Comparison of ENCODE assay signal across 8 mouse cellular contexts in genomic region chr3:97297553-97298432, GRCm38 (mm10). TPM values are rescaled to one million over a fixed set of nuclear protein-coding genes. Genes with fewer than 3 reads are reported as not detected.
A peak's percentile ranks its signal among the peaks of the same experiment; 100 is the strongest.
DNase-seq lines count a peak whose midpoint lies in the region; ATAC-seq and TF ChIP-seq lines count a peak whose summit lies in the region.

Gene Bcl9 (minus strand): TSS chr3:97297917.

- no peaks in the 10 kb centered on the region for H3K27me3 ChIP-seq in heart, embryonic 13.5 days (replicated peaks)
- no peaks in the 10 kb centered on the region for H3K27me3 ChIP-seq in kidney, postnatal 0 days (ENCODE audit: insufficient read depth, low read length)
- no peaks in the 10 kb centered on the region for H3K27me3 ChIP-seq in liver, adult 2 months (ENCODE audit: control insufficient read depth, insufficient read depth, low read length)
- H3K27me3 ChIP-seq in myocyte (ENCODE audit: control insufficient read depth, insufficient read depth, insufficient read length), result no peaks in the 10 kb centered on the region
- H3K27me3 ChIP-seq in stomach, embryonic 14.5 days (ENCODE audit: control insufficient read depth, insufficient read depth, low read length), result no peaks in the 10 kb centered on the region

- no peaks in the 10 kb centered on the region for H3K79me2 ChIP-seq in liver, adult 2 months (ENCODE audit: control insufficient read depth, insufficient read depth, low read length)
- no peaks in the 10 kb centered on the region for H3K79me2 ChIP-seq in myocyte (ENCODE audit: control insufficient read depth, insufficient read depth)

- peak within 1 kb of the TSS; percentile 97 for H3K9ac ChIP-seq in heart, embryonic 13.5 days
- H3K9ac ChIP-seq in kidney, postnatal 0 days (ENCODE audit: low read depth, low read length), result peak within 1 kb of the TSS; percentile 75
- H3K9ac ChIP-seq in liver, adult 2 months (ENCODE audit: low read depth, low read length), result peak within 1 kb of the TSS; percentile 79
- peak within 1 kb of the TSS; percentile 84 for H3K9ac ChIP-seq in stomach, embryonic 14.5 days (replicated peaks; ENCODE audit: low read depth, low read length)

- peak; percentile 65 to 66 for DNase-seq in B cell, adult 2 months
- DNase-seq in fibroblast of lung, adult 2 months (ENCODE audit: low read depth), result peak; percentile 78
- peak; percentile 97 for DNase-seq in kidney, postnatal 0 days (ENCODE audit: low spot score)
- DNase-seq in liver, adult 2 months (ENCODE audit: extremely low read depth, low read depth, low spot score), result peak; percentile 82

- WGBS in heart, embryonic 13.5 days, result 1% methylated on average over 21 of the region's 21 CpGs
- 0% methylated on average over 21 of the region's 21 CpGs for WGBS in kidney, postnatal 0 days
- 4% methylated on average over 21 of the region's 21 CpGs for WGBS in liver, adult 2 months
- under 1% methylated on average over 21 of the region's 21 CpGs for WGBS in stomach, embryonic 14.5 days

- ATAC-seq in heart, embryonic 13.5 days (ENCODE audit: extremely low read depth, insufficient number of reproducible peaks, low FRiP score, low TSS enrichment), result peak; percentile 47
- ATAC-seq in kidney, postnatal 0 days (replicated peaks; ENCODE audit: low FRiP score, low read depth), result peak; percentile 81
- peak; percentile 79 for ATAC-seq in stomach, embryonic 14.5 days (ENCODE audit: insufficient number of reproducible peaks, insufficient read depth, low FRiP score, low read depth)

- H3K4me2 ChIP-seq in heart, embryonic 13.5 days, result peak within 1 kb of the TSS; percentile 90
- H3K4me2 ChIP-seq in kidney, postnatal 0 days (ENCODE audit: low read length), result peak within 1 kb of the TSS; percentile 80
- H3K4me2 ChIP-seq in myocyte (ENCODE audit: low read depth), result peak within 1 kb of the TSS; percentile 84
- H3K4me2 ChIP-seq in stomach, embryonic 14.5 days (replicated peaks; ENCODE audit: low read depth, low read length), result peak within 1 kb of the TSS; percentile 77

- H3K27ac ChIP-seq in bone marrow macrophage, adult 2 months (ENCODE audit: insufficient read depth, low read depth, low read length), result peak within 1 kb of the TSS; percentile 33
- peak within 1 kb of the TSS; percentile 99 for H3K27ac ChIP-seq in heart, embryonic 13.5 days (replicated peaks)
- H3K27ac ChIP-seq in kidney, postnatal 0 days, result peak within 1 kb of the TSS; percentile 99
- H3K27ac ChIP-seq in liver, adult 2 months (replicated peaks; ENCODE audit: insufficient read depth, low read depth, low read length), result peak within 1 kb of the TSS; percentile 16; the same call in 1 of the 2 replicates
- H3K27ac ChIP-seq in stomach, embryonic 14.5 days (ENCODE audit: low read length), result peak within 1 kb of the TSS; percentile 99

- H3K9me3 ChIP-seq in heart, embryonic 13.5 days, result no peaks in the 10 kb centered on the region
- H3K9me3 ChIP-seq in kidney, postnatal 0 days (replicated peaks; ENCODE audit: low read length), result no peaks in the 10 kb centered on the region
- no peaks in the 10 kb centered on the region for H3K9me3 ChIP-seq in stomach, embryonic 14.5 days (ENCODE audit: control insufficient read depth, low read depth, low read length)

- H3K4me1 ChIP-seq in bone marrow macrophage, adult 2 months (ENCODE audit: control insufficient read depth, insufficient read depth, low read length), result peaks cover 23% of the 10 kb centered on the region
- H3K4me1 ChIP-seq in heart, embryonic 13.5 days, result peaks cover 51% of the 10 kb centered on the region
- H3K4me1 ChIP-seq in kidney, postnatal 0 days (replicated peaks; ENCODE audit: insufficient read depth, low read length), result peaks cover 11% of the 10 kb centered on the region; the same call in 1 of the 2 replicates
- H3K4me1 ChIP-seq in liver, adult 2 months (ENCODE audit: control insufficient read depth, insufficient read depth, low read length), result peaks cover 5% of the 10 kb centered on the region
- peaks cover 12% of the 10 kb centered on the region for H3K4me1 ChIP-seq in stomach, embryonic 14.5 days (ENCODE audit: control insufficient read depth, insufficient read depth, low read length)

- H3K36me3 ChIP-seq in heart, embryonic 13.5 days, result no peaks in the 10 kb centered on the region
- H3K36me3 ChIP-seq in kidney, postnatal 0 days (ENCODE audit: insufficient read depth, low read length), result no peaks in the 10 kb centered on the region
- no peaks in the 10 kb centered on the region for H3K36me3 ChIP-seq in liver, adult 2 months (ENCODE audit: control insufficient read depth, insufficient read depth, low read length)
- H3K36me3 ChIP-seq in myocyte (ENCODE audit: control insufficient read depth, insufficient read depth), result no peaks in the 10 kb centered on the region
- H3K36me3 ChIP-seq in stomach, embryonic 14.5 days (ENCODE audit: control insufficient read depth, insufficient read depth, low read length), result no peaks in the 10 kb centered on the region

- TF ChIP-seq CTCF in bone marrow macrophage, adult 2 months (IDR thresholded peaks at IDR 0.05; ENCODE audit: low read depth, low read length), result no peak
- TF ChIP-seq CTCF in kidney, postnatal 0 days (IDR thresholded peaks at IDR 0.05; ENCODE audit: low read depth), result no peak
- TF ChIP-seq CTCF in liver, adult 2 months (IDR thresholded peaks at IDR 0.05; ENCODE audit: low read depth, low read length), result no peak

- H3K4me3 ChIP-seq in bone marrow macrophage, adult 2 months (ENCODE audit: insufficient read depth, low read length), result peak within 1 kb of the TSS; percentile 78
- peak within 1 kb of the TSS; percentile 85 for H3K4me3 ChIP-seq in heart, embryonic 13.5 days
- peak within 1 kb of the TSS; percentile 72 for H3K4me3 ChIP-seq in kidney, postnatal 0 days (replicated peaks; ENCODE audit: low read depth, low read length)
- peak within 1 kb of the TSS; percentile 77 for H3K4me3 ChIP-seq in liver, adult 2 months (ENCODE audit: insufficient read depth, low read depth, low read length)
- peak within 1 kb of the TSS; percentile 41 for H3K4me3 ChIP-seq in myocyte
- H3K4me3 ChIP-seq in stomach, embryonic 14.5 days (ENCODE audit: low read depth, low read length), result peak within 1 kb of the TSS; percentile 71

- TF ChIP-seq POLR2A in bone marrow macrophage, adult 2 months (IDR thresholded peaks at IDR 0.05; ENCODE audit: borderline replicate concordance, low read depth, low read length), result no peak
- TF ChIP-seq POLR2A in liver, adult 2 months (IDR thresholded peaks at IDR 0.05; ENCODE audit: extremely low read depth, insufficient read depth, low read length), result no peak
- peak; percentile 29 for TF ChIP-seq POLR2A in myocyte (IDR thresholded peaks at IDR 0.05; ENCODE audit: insufficient read length, low read depth)

- H3ac ChIP-seq in myocyte (ENCODE audit: control insufficient read depth, insufficient read length), result peak within 1 kb of the TSS; percentile 45

TF ChIP-seq in myocyte, 11 proteins besides CTCF, POLR2A, EP300 and RAD21:
- no peak for TF ChIP-seq SRF (IDR thresholded peaks at IDR 0.05; ENCODE audit: control insufficient read depth, insufficient read length, low read depth)
- TF ChIP-seq POLR2AphosphoS2 (IDR thresholded peaks at IDR 0.05; ENCODE audit: insufficient read length, low read depth), result no peak
- no peak for TF ChIP-seq TCF3 (IDR thresholded peaks at IDR 0.05; ENCODE audit: insufficient read length, low read depth)
- no peak for TF ChIP-seq USF1 (IDR thresholded peaks at IDR 0.05; ENCODE audit: low read depth)
- TF ChIP-seq REST (IDR thresholded peaks at IDR 0.05; ENCODE audit: insufficient read depth, insufficient read length), result no peak
- TF ChIP-seq E2F4 (IDR thresholded peaks at IDR 0.05; ENCODE audit: insufficient read depth), result no peak
- TF ChIP-seq TCF12 (IDR thresholded peaks at IDR 0.05; ENCODE audit: insufficient read depth, poor library complexity, severe bottlenecking), result no peak
- TF ChIP-seq MYOD1 (IDR thresholded peaks at IDR 0.05; ENCODE audit: control insufficient read depth in 1 of 3, insufficient read length in 2 of 3, low read depth in 2 of 3), result no peak
- TF ChIP-seq MAX (IDR thresholded peaks at IDR 0.05; ENCODE audit: low read depth), result no peak
- no peak for TF ChIP-seq CEBPB (IDR thresholded peaks at IDR 0.05; ENCODE audit: insufficient read depth, poor library complexity, severe bottlenecking)
- TF ChIP-seq MYOG (IDR thresholded peaks at IDR 0.05; ENCODE audit: control insufficient read depth in 1 of 3, insufficient read depth in 1 of 3, insufficient read length in 2 of 3, low read depth in 2 of 3), result no peak

RNA-seq across cellular contexts. Expression of gene Bcl9, which starts in this region (rescaled TPM):
- 17.6 and 19.0 TPM in 2 replicates for polyA plus RNA-seq in bone marrow macrophage, adult 2 months (2012; ENCODE audit: insufficient read depth, insufficient read length, missing spikeins)
- polyA plus RNA-seq in heart, embryonic 13.5 days (2015; fragmentation: Nextera tagmentation; extraction: Ambion mirVana), result 37.7 and 39.9 TPM in 2 replicates
- polyA plus RNA-seq in kidney, postnatal 0 days (2015; fragmentation: Nextera tagmentation; extraction: Ambion mirVana), result 42.0 and 43.7 TPM in 2 replicates
- 1.0 and 2.3 TPM in 2 replicates for total RNA-seq in liver, adult 2 months (2014; rRNA removed)
- polyA plus RNA-seq in liver, adult 2 months (2012; rRNA removed), result 2.7 and 3.1 TPM in 2 replicates
- polyA plus RNA-seq in myocyte (2012; fragmentation: generic; extraction: Trizol), result 5.7 TPM
- 58.2 and 72.0 TPM in 2 replicates for polyA plus RNA-seq in stomach, embryonic 14.5 days (2014; fragmentation: Nextera tagmentation; extraction: Ambion mirVana)

Comparison
In these comparisons a context has a peak if more than half of its experiments do, and no peak if none do; other contexts are left out.
1. Peak in every context shown above with its lines: DNase-seq, ATAC-seq, H3K4me3 ChIP-seq and H3K27ac ChIP-seq.
2. H3K27ac ChIP-seq: peak in every context shown above with its lines; median percentile 99 in heart, embryonic 13.5 days; 99 in kidney, postnatal 0 days; 99 in stomach, embryonic 14.5 days; 33 in bone marrow macrophage, adult 2 months; 16 in liver, adult 2 months.